Mouse (Mus musculus) right cerebral cortex, postnatal 4 days (tissue): ENCODE measurements at regions not wholly inside any gene's neighbourhood (a gene's known extent, or its start where the extent isn't known, plus 50 kb on each side); places are given as distances from the start of the nearest gene placed in this dataset.
"Not testable (repeated sequence)": the region's sequence is repeated elsewhere in the genome, so short reads cannot be mapped to it uniquely, and the experiment has no call there.

Source experiments
- DNase-seq: peaks from one replicate; pipeline ENCODE4 v3.0.0-alpha.2; 2022

GRCm38 (mm10) chr6:20555320-20555883 lies 659.9 kb upstream of the Kcnd2 start:
- no peak for DNase-seq

GRCm38 (mm10) chr6:20572621-20573020 lies 642.7 kb upstream of the Kcnd2 start:
- no peak for DNase-seq

GRCm38 (mm10) chr6:20574734-20575133 lies 640.6 kb upstream of the Kcnd2 start:
- DNase-seq = no peak

GRCm38 (mm10) chr6:20598783-20599182 lies 616.5 kb upstream of the Kcnd2 start:
- no peak for DNase-seq

- DNase-seq = peak; percentile 2
Observed at GRCm38 (mm10) chr6:20604170-20604569, 611.1 kb upstream of the Kcnd2 start.

GRCm38 (mm10) chr6:20620476-20620875 lies 594.8 kb upstream of the Kcnd2 start:
- no peak for DNase-seq

- no peak for DNase-seq
Observed at GRCm38 (mm10) chr6:20626382-20626781, 588.9 kb upstream of the Kcnd2 start.

- no peak for DNase-seq
Observed at GRCm38 (mm10) chr6:20627071-20627470, 588.2 kb upstream of the Kcnd2 start.

GRCm38 (mm10) chr6:20640301-20640700 lies 575.0 kb upstream of the Kcnd2 start:
- no peak for DNase-seq

- no peak for DNase-seq
Observed at GRCm38 (mm10) chr6:20641375-20641774, 573.9 kb upstream of the Kcnd2 start.

- no peak for DNase-seq
Observed at GRCm38 (mm10) chr6:20641851-20642250, 573.5 kb upstream of the Kcnd2 start.

- no peak for DNase-seq
Observed at GRCm38 (mm10) chr6:20657042-20657441, 558.3 kb upstream of the Kcnd2 start.

GRCm38 (mm10) chr6:20673219-20673618 lies 542.1 kb upstream of the Kcnd2 start:
- DNase-seq = no peak

- DNase-seq = not testable (repeated sequence)
Observed at GRCm38 (mm10) chr6:20686447-20687238, 528.7 kb upstream of the Kcnd2 start.

GRCm38 (mm10) chr6:20687239-20687575 lies 528.1 kb upstream of the Kcnd2 start:
- DNase-seq = not testable (repeated sequence)

- DNase-seq = no peak
Observed at GRCm38 (mm10) chr6:20725948-20726347, 489.4 kb upstream of the Kcnd2 start.

- no peak for DNase-seq
Observed at GRCm38 (mm10) chr6:20739095-20739494, 476.2 kb upstream of the Kcnd2 start.

- DNase-seq = no peak
Observed at GRCm38 (mm10) chr6:20740406-20740805, 474.9 kb upstream of the Kcnd2 start.

- DNase-seq = no peak
Observed at GRCm38 (mm10) chr6:20741240-20741639, 474.1 kb upstream of the Kcnd2 start.

- no peak for DNase-seq
Observed at GRCm38 (mm10) chr6:20757240-20757639, 458.1 kb upstream of the Kcnd2 start.

- no peak for DNase-seq
Observed at GRCm38 (mm10) chr6:20761300-20761699, 454.0 kb upstream of the Kcnd2 start.

GRCm38 (mm10) chr6:20775872-20776271 lies 439.4 kb upstream of the Kcnd2 start:
- no peak for DNase-seq
